Mouse (Mus musculus) spleen, adult 12 weeks (tissue): ENCODE measurements around the gene Spata2l.
"Not testable (repeated sequence)": the region's sequence is repeated elsewhere in the genome, so short reads cannot be mapped to it uniquely, and the experiment has no call there.

Source experiments
- DNase-seq: peaks from one replicate; pipeline ENCODE4 v3.0.0; 2022; ENCODE audit warnings: low spot score

Gene Spata2l

GRCm38 (mm10) chr8:123235520-123236497 is at the start of gene Spata2l:
Gene Spata2l (minus strand): TSS chr8:123236233.
- DNase-seq = peak; percentile 76

GRCm38 (mm10) chr8:123284493-123284892 is 48.5 kb upstream of the Spata2l start:
- no peak for DNase-seq

- no peak for DNase-seq
Observed at GRCm38 (mm10) chr8:123283991-123284390, 48.0 kb upstream of the Spata2l start.

GRCm38 (mm10) chr8:123282994-123283393 is 47.0 kb upstream of the Spata2l start:
- DNase-seq = not testable (repeated sequence)

GRCm38 (mm10) chr8:123280302-123281094 is 44.5 kb upstream of the Spata2l start:
- no peak for DNase-seq

- no peak for DNase-seq
Observed at GRCm38 (mm10) chr8:123279828-123280227, 43.8 kb upstream of the Spata2l start.

GRCm38 (mm10) chr8:123278445-123278844 is 42.4 kb upstream of the Spata2l start:
- no peak for DNase-seq

- DNase-seq = no peak
Observed at GRCm38 (mm10) chr8:123275096-123275495, 39.1 kb upstream of the Spata2l start.

- no peak for DNase-seq
Observed at GRCm38 (mm10) chr8:123274447-123274846, 38.4 kb upstream of the Spata2l start.

- DNase-seq = no peak
Observed at GRCm38 (mm10) chr8:123271901-123272300, 35.9 kb upstream of the Spata2l start.

- DNase-seq = no peak
Observed at GRCm38 (mm10) chr8:123271147-123271546, 35.1 kb upstream of the Spata2l start.

GRCm38 (mm10) chr8:123267926-123268656 is 32.1 kb upstream of the Spata2l start:
- no peak for DNase-seq

GRCm38 (mm10) chr8:123257593-123257992 is 21.6 kb upstream of the Spata2l start:
- DNase-seq = not testable (repeated sequence)

- no peak for DNase-seq
Observed at GRCm38 (mm10) chr8:123257114-123257513, 21.1 kb upstream of the Spata2l start.

- DNase-seq = no peak
Observed at GRCm38 (mm10) chr8:123255170-123255569, 19.1 kb upstream of the Spata2l start.

GRCm38 (mm10) chr8:123254099-123254885 is 18.3 kb upstream of the Spata2l start, which contains the start of the genes Zfp276 and Vps9d1:
Gene Zfp276 (plus strand): TSS chr8:123254195.
Gene Vps9d1 (minus strand): TSS chr8:123254348.
- DNase-seq = peak; percentile 80

GRCm38 (mm10) chr8:123253451-123254098 is 17.5 kb upstream of the Spata2l start:
- no peak for DNase-seq

- no peak for DNase-seq
Observed at GRCm38 (mm10) chr8:123252925-123253324, 16.9 kb upstream of the Spata2l start.

- no peak for DNase-seq
Observed at GRCm38 (mm10) chr8:123250940-123251339, 14.9 kb upstream of the Spata2l start.

GRCm38 (mm10) chr8:123248596-123248995 is 12.6 kb upstream of the Spata2l start:
- DNase-seq = no peak

GRCm38 (mm10) chr8:123247748-123248147 is 11.7 kb upstream of the Spata2l start:
- no peak for DNase-seq
